Mouse (Mus musculus) thymus, postnatal 36 days (tissue): Measurements from ENCODE around the gene Extl2.

ENCODE experiments used
- DNase-seq, 2 experiments: peaks; one replicate each; pipeline ENCODE4 v3.0.0; 2022; ENCODE audit warnings: mixed read lengths in 2 of 2

The Extl2 gene

GRCm38 (mm10) chr3:116009622-116010344 is 2.5 kb downstream of the Extl2 start:
- DNase-seq: no peak

GRCm38 (mm10) chr3:116014901-116015300 is 7.6 kb downstream of the Extl2 start:
- DNase-seq: no peak

- no peak for DNase-seq
These were observed 8.9 kb downstream of the Extl2 start for GRCm38 (mm10) chr3:116016116-116016515.

DNA sequence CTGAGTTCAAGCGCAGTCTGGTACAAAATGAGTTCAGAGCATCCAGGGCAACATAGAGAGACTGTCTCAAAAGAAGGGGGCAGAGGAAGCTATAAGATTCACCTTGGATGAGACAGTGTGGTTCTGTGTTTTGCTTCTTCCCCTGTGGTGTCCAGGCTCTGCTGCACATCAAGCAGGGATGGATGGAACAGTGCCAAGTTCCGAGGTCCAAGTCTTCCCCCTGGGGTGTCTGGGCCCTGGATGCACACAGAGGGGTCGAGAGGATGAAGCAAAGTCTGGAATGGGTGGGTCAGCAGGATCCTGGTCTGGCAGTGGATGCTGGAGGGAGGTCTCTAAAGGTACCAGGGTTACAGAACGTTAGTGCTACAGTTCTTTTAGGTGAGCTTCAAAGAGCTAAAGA is 11.3 kb downstream of the Extl2 start:
- DNase-seq: no peak

- DNase-seq: no peak
These were observed 11.9 kb downstream of the Extl2 start for GRCm38 (mm10) chr3:116019136-116019535.

DNA sequence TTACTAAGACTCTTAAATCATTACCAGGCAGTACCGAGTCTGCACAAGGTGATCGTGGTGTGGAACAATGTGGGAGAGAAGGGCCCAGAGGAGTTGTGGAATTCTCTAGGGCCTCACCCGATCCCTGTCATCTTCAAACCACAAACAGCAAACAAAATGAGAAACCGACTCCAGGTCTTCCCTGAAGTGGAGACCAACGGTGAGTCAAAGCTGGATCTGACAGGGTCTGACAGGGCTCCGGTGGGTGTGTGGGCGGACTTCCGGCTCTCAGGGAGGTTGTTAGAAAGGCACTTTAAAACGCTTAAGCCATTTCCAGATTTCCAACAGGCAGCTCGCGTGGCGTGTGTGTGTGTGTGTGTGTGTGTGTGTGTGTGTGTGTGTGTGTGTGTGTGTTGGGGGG is 17.0 kb downstream of the Extl2 start:
- DNase-seq: no peak

DNA sequence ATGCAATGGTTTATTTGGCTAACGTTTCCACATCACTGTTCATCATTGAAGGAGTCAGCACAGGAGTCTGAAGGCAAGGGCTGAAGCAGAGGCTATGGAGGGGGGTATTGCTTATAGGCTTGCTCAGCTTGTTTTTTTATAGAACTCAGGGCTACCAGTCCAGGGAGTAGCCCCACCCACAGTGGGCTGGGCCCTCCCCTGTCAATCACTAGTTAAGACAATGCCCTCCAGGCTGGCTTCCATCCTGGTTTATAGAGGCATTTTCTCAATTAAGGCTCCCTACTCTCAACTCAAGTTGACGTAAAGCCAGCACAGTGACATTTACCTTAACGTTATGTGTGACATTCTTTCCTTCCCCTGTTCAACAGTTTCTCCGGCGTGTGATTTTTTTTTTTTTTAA is 17.4 kb downstream of the Extl2 start:
- DNase-seq: no peak

- DNase-seq: no peak
These were observed 18.4 kb downstream of the Extl2 start for GRCm38 (mm10) chr3:116025701-116026100.

- DNase-seq: no peak
These were observed 19.7 kb downstream of the Extl2 start for GRCm38 (mm10) chr3:116026996-116027395.

DNA sequence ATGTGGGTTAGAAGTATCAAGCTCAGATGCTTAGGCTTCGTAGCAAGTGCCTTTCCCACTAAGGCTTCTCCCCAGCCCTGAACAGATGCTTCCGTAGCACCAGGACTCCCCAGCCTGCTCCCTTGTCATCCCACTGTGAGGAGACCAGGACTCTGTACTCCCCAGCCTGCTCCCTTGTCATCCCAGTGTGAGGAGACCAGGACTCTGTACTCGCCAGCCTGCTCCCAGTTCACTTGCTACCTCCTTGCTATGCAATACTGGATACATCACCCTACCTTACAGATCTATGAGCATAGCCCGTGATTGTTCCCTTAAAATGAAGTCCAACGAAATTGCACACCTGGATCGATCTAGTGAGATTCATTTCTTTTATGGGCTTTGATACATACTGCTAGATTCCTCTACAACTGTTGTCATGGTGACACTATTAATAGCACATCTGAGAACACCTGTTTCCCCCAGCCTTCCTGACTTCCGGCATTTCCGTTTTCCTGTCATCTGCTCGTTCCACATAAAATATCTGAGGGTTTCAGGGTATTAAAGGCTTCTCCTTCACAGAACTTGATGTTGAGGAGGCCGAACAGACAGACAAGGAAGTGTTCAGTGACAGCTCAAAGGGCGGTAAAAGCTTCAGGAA is 23.0 kb downstream of the Extl2 start:
- DNase-seq: no peak

DNA sequence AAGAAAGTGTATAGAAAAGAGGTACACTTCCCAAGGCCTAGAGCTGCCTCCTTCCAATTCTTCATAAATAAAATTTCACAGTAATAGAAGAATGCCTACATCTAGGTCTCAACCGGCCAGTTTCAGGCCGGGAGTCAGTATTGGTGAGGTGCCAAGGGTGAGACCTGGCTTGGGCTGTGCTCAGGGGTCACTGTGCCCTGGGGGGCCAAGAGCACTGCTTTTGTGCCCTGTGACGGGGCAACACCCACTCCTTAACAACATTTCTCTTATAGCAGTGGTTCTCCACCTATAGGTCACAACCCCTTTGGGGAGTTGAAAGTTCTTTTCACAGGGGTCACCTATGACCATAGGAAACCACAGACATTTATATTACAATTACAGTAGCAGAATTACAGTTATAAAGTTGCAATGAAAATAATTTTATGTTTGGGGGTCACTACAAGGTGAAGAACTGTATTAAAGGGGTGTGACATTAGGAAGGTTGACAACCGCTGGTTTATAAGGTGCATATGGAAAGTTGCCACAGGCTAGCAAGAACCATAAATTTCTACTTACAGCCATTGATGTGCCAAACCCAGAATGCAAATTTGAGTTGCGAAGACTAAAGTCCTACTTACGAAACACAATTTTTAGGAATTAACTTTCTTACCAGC is 26.1 kb downstream of the Extl2 start:
- DNase-seq: no peak

GRCm38 (mm10) chr3:116033871-116034222 is 26.6 kb downstream of the Extl2 start:
- DNase-seq: no peak

DNA sequence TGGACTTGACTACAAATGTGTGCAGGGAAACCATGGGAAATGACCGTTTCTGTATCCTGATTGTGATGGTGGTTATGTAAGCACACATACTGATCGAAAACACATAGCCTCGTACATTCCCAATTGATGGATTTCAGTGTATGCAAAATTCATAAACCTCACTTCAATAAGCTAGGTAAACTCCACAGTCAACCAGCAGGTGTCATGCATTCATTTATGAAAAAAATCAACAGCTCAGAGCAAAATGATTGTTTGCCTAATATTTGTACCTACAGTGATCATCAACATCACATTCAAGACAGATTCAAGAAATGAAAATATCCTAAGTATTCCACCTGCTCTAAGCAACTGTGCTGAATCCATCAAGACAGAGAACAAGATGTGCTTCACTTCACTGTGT is 33.5 kb downstream of the Extl2 start:
- DNase-seq: no peak

DNA sequence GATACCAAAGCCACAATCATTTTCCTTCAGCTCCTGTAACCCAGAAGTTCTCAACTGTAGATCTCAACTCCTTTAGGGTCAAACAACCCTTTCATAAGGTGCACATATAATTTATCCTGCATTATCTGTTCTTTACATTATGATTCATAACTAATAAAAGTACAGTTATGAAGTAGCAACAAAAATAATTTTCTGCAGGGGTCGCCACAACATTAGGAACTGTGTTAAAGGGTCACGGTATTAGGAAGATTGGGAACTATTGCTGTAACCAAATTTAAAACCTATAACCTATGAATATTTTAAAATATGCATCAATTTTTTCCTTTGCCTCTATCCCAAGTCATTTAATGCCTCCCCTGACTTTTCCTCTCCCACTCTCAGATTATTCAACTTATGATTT is 38.7 kb downstream of the Extl2 start:
- no peak for DNase-seq

- DNase-seq: no peak
These were observed 39.8 kb downstream of the Extl2 start for GRCm38 (mm10) chr3:116047034-116047433.

- DNase-seq: no peak
These were observed 49.8 kb downstream of the Extl2 start for GRCm38 (mm10) chr3:116057078-116057477.

DNA sequence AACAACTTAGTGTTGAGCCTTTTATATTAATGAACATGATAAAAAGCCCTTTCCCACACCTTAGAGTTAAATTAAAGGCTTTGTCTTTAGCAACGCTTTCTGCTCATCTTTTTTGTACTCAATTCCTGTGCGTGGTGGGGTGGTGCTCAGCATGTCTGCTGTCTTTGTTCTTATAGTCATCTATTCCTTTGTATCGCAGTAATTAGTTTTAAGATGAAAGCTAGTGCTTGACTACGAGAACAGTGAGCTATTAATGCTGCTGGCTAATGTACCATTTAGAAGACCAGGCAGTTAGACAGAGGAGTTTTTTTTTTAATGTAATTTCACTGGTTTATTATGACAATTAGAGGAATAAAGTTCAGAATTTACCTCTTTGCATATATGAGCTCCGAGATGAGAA is 53.1 kb downstream of the Extl2 start:
- no peak for DNase-seq

GRCm38 (mm10) chr3:116062141-116062540 is 54.9 kb downstream of the Extl2 start:
- no peak for DNase-seq

DNA sequence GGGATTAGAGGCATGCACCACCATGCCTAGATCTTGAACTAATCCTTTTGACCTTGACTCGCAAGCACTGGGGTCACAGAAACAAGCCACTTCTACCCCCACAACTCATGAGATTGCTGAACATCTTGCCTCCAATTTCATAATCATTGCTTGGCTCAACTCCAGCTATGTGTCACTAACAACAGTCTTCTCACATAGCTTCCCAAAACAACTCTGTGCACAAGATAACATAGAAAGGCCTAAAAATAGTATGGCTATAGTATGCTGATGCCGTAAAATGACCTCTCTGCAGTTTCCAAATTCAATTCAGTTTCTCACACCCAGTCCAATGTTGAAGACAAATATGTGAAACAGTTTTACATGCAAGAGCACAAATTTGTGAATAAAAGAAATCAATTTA is 65.3 kb downstream of the Extl2 start:
- no peak for DNase-seq

- DNase-seq: no peak
These were observed 69.5 kb downstream of the Extl2 start for GRCm38 (mm10) chr3:116076739-116077138.

GRCm38 (mm10) chr3:116078490-116078889 is 71.2 kb downstream of the Extl2 start:
- no peak for DNase-seq
